Mouse (Mus musculus): ENCODE results near the gene Ift88. TPM values are rescaled to one million over a fixed set of nuclear protein-coding genes. Genes with fewer than 3 reads are reported as not detected.

Ift88 gene
- polyA plus RNA-seq, 1 experiment from 2014 or later: 17.9 TPM

- Histone ChIP-seq H3K4me3 (replicated peaks; ENCODE audit: low read length) (no peak overlapping the region), H3K27ac (no peak overlapping the region), H3K4me2 (replicated peaks) (no peak overlapping the region), H3K9ac (no peak overlapping the region), H3K4me1 (replicated peaks; ENCODE audit: control insufficient read depth, insufficient read depth, low read length) (no peaks in the 10 kb centered on the region), H3K9me3 (ENCODE audit: control insufficient read depth, low read length) (no peaks in the 10 kb centered on the region), H3K27me3 (ENCODE audit: control insufficient read depth, insufficient read depth, low read length) (no peaks in the 10 kb centered on the region), H3K36me3 (replicated peaks; ENCODE audit: control insufficient read depth, insufficient read depth) (no peaks in the 10 kb centered on the region; the same call in 1 of the 2 replicates)
- whole genome bisulfite sequencing: 96% methylated on average over 6 of the region's 6 CpGs
- ATAC-seq (ENCODE audit: low FRiP score) (no peak), DNase-seq (ENCODE audit: low spot score) (no peak)
These were observed 60.3 kb downstream of the Ift88 start for GRCm38 (mm10) chr14:57484183-57484582.

- Histone ChIP-seq H3K4me1 (replicated peaks; ENCODE audit: control insufficient read depth, insufficient read depth, low read length) (no peaks in the 10 kb centered on the region), H3K4me3 (replicated peaks; ENCODE audit: low read length) (no peak overlapping the region), H3K4me2 (replicated peaks) (no peak overlapping the region), H3K36me3 (replicated peaks; ENCODE audit: control insufficient read depth, insufficient read depth) (peaks cover 7% of the 10 kb centered on the region), H3K9ac (no peak overlapping the region), H3K27ac (no peak overlapping the region), H3K27me3 (ENCODE audit: control insufficient read depth, insufficient read depth, low read length) (no peaks in the 10 kb centered on the region), H3K9me3 (ENCODE audit: control insufficient read depth, low read length) (no peaks in the 10 kb centered on the region)
- ATAC-seq (ENCODE audit: low FRiP score): no peak
- no peak for DNase-seq (ENCODE audit: low spot score)
- WGBS: 86% methylated on average over 3 of the region's 3 CpGs
These were observed 65.8 kb downstream of the Ift88 start for GRCm38 (mm10) chr14:57489696-57490095.

- Histone ChIP-seq H3K27ac (no peak overlapping the region), H3K36me3 (replicated peaks; ENCODE audit: control insufficient read depth, insufficient read depth) (peaks cover 7% of the 10 kb centered on the region), H3K4me3 (replicated peaks; ENCODE audit: low read length) (no peak overlapping the region), H3K9me3 (ENCODE audit: control insufficient read depth, low read length) (no peaks in the 10 kb centered on the region), H3K4me1 (replicated peaks; ENCODE audit: control insufficient read depth, insufficient read depth, low read length) (no peaks in the 10 kb centered on the region), H3K27me3 (ENCODE audit: control insufficient read depth, insufficient read depth, low read length) (no peaks in the 10 kb centered on the region), H3K9ac (no peak overlapping the region), H3K4me2 (replicated peaks) (no peak overlapping the region)
- DNase-seq (ENCODE audit: low spot score) (no peak), ATAC-seq (ENCODE audit: low FRiP score) (no peak)
- 89% methylated on average over 2 of the region's 2 CpGs for WGBS
These were observed 70.0 kb downstream of the Ift88 start for GRCm38 (mm10) chr14:57493840-57494239.

GRCm38 (mm10) chr14:57503729-57504128, 79.9 kb downstream of the Ift88 start:
- ATAC-seq (ENCODE audit: low FRiP score) (no peak), DNase-seq (ENCODE audit: low spot score) (no peak)
- H3K27ac ChIP-seq: no peak overlapping the region
- WGBS: 93% methylated on average over 6 of the region's 6 CpGs
- no peak overlapping the region for H3K4me2 ChIP-seq (replicated peaks)
- no peaks in the 10 kb centered on the region for H3K27me3 ChIP-seq (ENCODE audit: control insufficient read depth, insufficient read depth, low read length)
- no peak overlapping the region for H3K9ac ChIP-seq
- H3K9me3 ChIP-seq (ENCODE audit: control insufficient read depth, low read length): no peaks in the 10 kb centered on the region
- no peaks in the 10 kb centered on the region for H3K36me3 ChIP-seq (replicated peaks; ENCODE audit: control insufficient read depth, insufficient read depth)
- H3K4me3 ChIP-seq (replicated peaks; ENCODE audit: low read length): no peak overlapping the region
- H3K4me1 ChIP-seq (replicated peaks; ENCODE audit: control insufficient read depth, insufficient read depth, low read length): no peaks in the 10 kb centered on the region

- peaks cover 4% of the 10 kb centered on the region; the same call in 1 of the 2 replicates for H3K36me3 ChIP-seq (replicated peaks; ENCODE audit: control insufficient read depth, insufficient read depth)
- ATAC-seq (ENCODE audit: low FRiP score) (peak; percentile 85; the same call in 1 of the 2 replicates), DNase-seq (ENCODE audit: low spot score) (no peak)
- no peak overlapping the region for H3K27ac ChIP-seq
- H3K4me3 ChIP-seq (replicated peaks; ENCODE audit: low read length): no peak overlapping the region
- H3K27me3 ChIP-seq (ENCODE audit: control insufficient read depth, insufficient read depth, low read length): no peaks in the 10 kb centered on the region
- no peaks in the 10 kb centered on the region for H3K4me1 ChIP-seq (replicated peaks; ENCODE audit: control insufficient read depth, insufficient read depth, low read length)
- no peaks in the 10 kb centered on the region for H3K9me3 ChIP-seq (ENCODE audit: control insufficient read depth, low read length)
- no peak overlapping the region for H3K9ac ChIP-seq
- WGBS: 61% methylated on average over 6 of the region's 6 CpGs
- no peak overlapping the region for H3K4me2 ChIP-seq (replicated peaks)
These were observed 85.7 kb downstream of the Ift88 start for GRCm38 (mm10) chr14:57509554-57509953.

GRCm38 (mm10) chr14:57515156-57515762, 91.4 kb downstream of the Ift88 start:
- no peak for ATAC-seq (ENCODE audit: low FRiP score)
- no peak overlapping the region for H3K4me3 ChIP-seq (replicated peaks; ENCODE audit: low read length)
- no peak overlapping the region for H3K4me2 ChIP-seq (replicated peaks)
- H3K36me3 ChIP-seq (replicated peaks; ENCODE audit: control insufficient read depth, insufficient read depth): peaks cover 12% of the 10 kb centered on the region; the same call in 1 of the 2 replicates
- H3K4me1 ChIP-seq (replicated peaks; ENCODE audit: control insufficient read depth, insufficient read depth, low read length): no peaks in the 10 kb centered on the region
- H3K27ac ChIP-seq: no peak overlapping the region
- no peaks in the 10 kb centered on the region for H3K27me3 ChIP-seq (ENCODE audit: control insufficient read depth, insufficient read depth, low read length)
- no peak overlapping the region for H3K9ac ChIP-seq
- no peaks in the 10 kb centered on the region for H3K9me3 ChIP-seq (ENCODE audit: control insufficient read depth, low read length)
- 89% methylated on average over 6 of the region's 6 CpGs for WGBS
- no peak for DNase-seq (ENCODE audit: low spot score)

GRCm38 (mm10) chr14:57517001-57517400, 93.1 kb downstream of the Ift88 start:
- DNase-seq (ENCODE audit: low spot score) (no peak), ATAC-seq (ENCODE audit: low FRiP score) (no peak)
- WGBS: 88% methylated on average over 7 of the region's 7 CpGs
- Histone ChIP-seq H3K27me3 (ENCODE audit: control insufficient read depth, insufficient read depth, low read length) (no peaks in the 10 kb centered on the region), H3K9ac (no peak overlapping the region), H3K27ac (no peak overlapping the region), H3K4me1 (replicated peaks; ENCODE audit: control insufficient read depth, insufficient read depth, low read length) (no peaks in the 10 kb centered on the region), H3K4me2 (replicated peaks) (no peak overlapping the region), H3K4me3 (replicated peaks; ENCODE audit: low read length) (no peak overlapping the region), H3K9me3 (ENCODE audit: control insufficient read depth, low read length) (no peaks in the 10 kb centered on the region), H3K36me3 (replicated peaks; ENCODE audit: control insufficient read depth, insufficient read depth) (peaks cover 12% of the 10 kb centered on the region; the same call in 1 of the 2 replicates)

- H3K9me3 ChIP-seq (ENCODE audit: control insufficient read depth, low read length): no peaks in the 10 kb centered on the region
- no peak for DNase-seq (ENCODE audit: low spot score)
- no peak for ATAC-seq (ENCODE audit: low FRiP score)
- no peak overlapping the region for H3K27ac ChIP-seq
- H3K36me3 ChIP-seq (replicated peaks; ENCODE audit: control insufficient read depth, insufficient read depth): no peaks in the 10 kb centered on the region
- H3K4me2 ChIP-seq (replicated peaks): peak overlapping the region; percentile 89; the same call in 1 of the 2 replicates
- H3K4me1 ChIP-seq (replicated peaks; ENCODE audit: control insufficient read depth, insufficient read depth, low read length): peaks cover 6% of the 10 kb centered on the region; the same call in 1 of the 2 replicates
- no peak overlapping the region for H3K9ac ChIP-seq
- WGBS: 91% methylated on average over 9 of the region's 9 CpGs
- peak overlapping the region; percentile 87; the same call in 1 of the 2 replicates for H3K4me3 ChIP-seq (replicated peaks; ENCODE audit: low read length)
- peaks cover 13% of the 10 kb centered on the region; the same call in 1 of the 2 replicates for H3K27me3 ChIP-seq (ENCODE audit: control insufficient read depth, insufficient read depth, low read length)
These were observed 99.9 kb downstream of the Ift88 start for GRCm38 (mm10) chr14:57523762-57524161.

- DNase-seq (ENCODE audit: low spot score) (peak; percentile 66), ATAC-seq (ENCODE audit: low FRiP score) (peak; percentile 74)
- peak within 1 kb of the TSS; percentile 74 for H3K27ac ChIP-seq
- H3K36me3 ChIP-seq (replicated peaks; ENCODE audit: control insufficient read depth, insufficient read depth): no peaks in the 10 kb centered on the region
- H3K4me1 ChIP-seq (replicated peaks; ENCODE audit: control insufficient read depth, insufficient read depth, low read length): peaks cover 6% of the 10 kb centered on the region; the same call in 1 of the 2 replicates
- H3K27me3 ChIP-seq (ENCODE audit: control insufficient read depth, insufficient read depth, low read length): peaks cover 13% of the 10 kb centered on the region; the same call in 1 of the 2 replicates
- peak within 1 kb of the TSS; percentile 88 for H3K9ac ChIP-seq
- no peaks in the 10 kb centered on the region for H3K9me3 ChIP-seq (ENCODE audit: control insufficient read depth, low read length)
- H3K4me2 ChIP-seq (replicated peaks): peak within 1 kb of the TSS; percentile 89
- WGBS: under 1% methylated on average over 52 of the region's 104 CpGs
- peak within 1 kb of the TSS; percentile 87 for H3K4me3 ChIP-seq (replicated peaks; ENCODE audit: low read length)
These were observed 101.0 kb downstream of the Ift88 start, which contains the start of gene Il17d for GRCm38 (mm10) chr14:57524671-57525387. Gene Il17d (plus strand): TSS chr14:57524777.

All from hindbrain, embryonic 14.5 days (tissue).